Mouse (Mus musculus) liver (tissue): ENCODE results near the gene Frmd4a.

Experiments
- DNase-seq: peaks from one replicate; pipeline ENCODE4 v3.0.0-alpha.2; 2020; ENCODE audit warnings: mixed read lengths

Gene Frmd4a

GRCm38 (mm10) chr2:4455097-4456025 is 437.8 kb downstream of the Frmd4a start:
- DNase-seq: no peak

DNA sequence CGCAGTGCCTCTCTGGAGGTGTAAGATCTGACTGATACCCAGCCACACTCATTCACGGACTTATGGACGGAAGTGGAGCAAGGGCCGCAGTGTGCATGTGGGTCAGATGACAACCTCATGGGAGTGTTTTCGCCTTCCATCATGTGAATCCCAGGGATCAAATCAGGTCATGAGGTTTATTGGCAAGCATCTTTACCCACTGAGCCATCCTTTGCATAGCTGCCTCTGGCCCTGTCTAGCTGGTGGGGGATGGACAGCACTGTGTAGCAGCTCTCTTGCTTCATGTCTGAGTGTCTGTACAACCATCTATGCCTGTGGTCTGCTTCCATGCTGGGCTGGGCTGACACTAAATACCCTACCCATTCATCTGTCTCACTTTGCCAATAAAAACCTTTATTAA is 443.4 kb downstream of the Frmd4a start:
- no peak for DNase-seq

DNA sequence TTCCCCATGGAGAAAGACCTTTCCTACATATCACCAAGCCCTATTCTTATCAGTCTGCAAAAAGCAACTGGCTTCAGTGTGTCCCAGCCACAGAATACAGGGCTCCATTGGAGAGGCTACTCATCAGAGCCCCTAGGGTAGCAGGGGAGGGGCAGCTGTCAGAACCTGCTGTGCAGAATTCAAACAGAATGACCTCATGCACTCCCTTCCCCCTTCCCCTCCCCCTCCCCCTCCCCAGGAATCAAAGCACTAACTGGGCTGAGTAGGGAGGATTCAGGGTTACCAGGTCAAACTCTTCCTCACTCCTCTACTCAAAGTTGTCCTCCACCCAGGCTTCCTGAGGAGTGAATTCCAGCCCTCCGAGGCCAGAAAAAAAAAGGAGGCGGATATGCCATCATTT is 444.0 kb downstream of the Frmd4a start:
- DNase-seq: no peak

GRCm38 (mm10) chr2:4462480-4462879 is 445.0 kb downstream of the Frmd4a start:
- no peak for DNase-seq

GRCm38 (mm10) chr2:4466084-4466483 is 448.6 kb downstream of the Frmd4a start:
- DNase-seq: no peak

DNA sequence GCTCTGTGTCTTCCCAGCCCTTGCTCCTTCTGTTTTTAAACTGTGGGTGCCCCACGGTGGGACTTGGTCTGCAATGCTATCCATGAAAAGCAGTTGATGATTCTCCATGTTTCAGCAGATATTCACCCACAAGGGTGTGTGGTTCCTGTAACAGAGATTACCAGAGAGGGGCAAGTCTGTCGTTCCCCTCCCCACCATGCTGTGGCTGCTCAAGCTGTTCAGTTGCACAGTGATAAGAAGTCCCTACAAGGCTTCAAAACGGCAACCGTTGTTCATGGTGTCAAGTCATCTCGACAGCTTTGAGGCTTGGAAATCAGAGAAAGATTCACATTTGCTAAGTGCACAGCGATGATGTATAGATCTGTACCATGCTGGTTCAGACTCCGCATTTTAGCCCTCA is 449.8 kb downstream of the Frmd4a start:
- DNase-seq: peak; percentile 39

GRCm38 (mm10) chr2:4472760-4473480 is 455.4 kb downstream of the Frmd4a start:
- no peak for DNase-seq

GRCm38 (mm10) chr2:4473866-4474538 is 456.5 kb downstream of the Frmd4a start:
- DNase-seq: no peak

DNA sequence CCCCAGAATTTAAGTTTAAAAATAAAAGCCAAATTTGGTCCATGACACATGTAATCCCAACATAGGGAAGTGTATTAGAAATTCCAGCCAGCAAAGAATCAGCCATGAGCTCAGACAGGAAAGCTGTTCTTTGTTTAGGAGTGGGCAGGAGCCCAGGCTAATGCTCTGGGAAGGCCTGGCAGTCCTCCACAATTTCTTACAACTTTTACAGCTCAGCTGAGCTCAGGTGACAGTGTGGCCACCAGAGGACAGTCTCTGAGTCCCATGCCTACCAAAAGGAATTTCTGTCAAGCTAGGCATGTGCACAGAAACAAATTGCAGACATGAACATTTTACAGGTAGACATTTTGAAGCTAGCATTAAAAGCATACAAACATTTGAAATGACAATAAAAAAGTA is 457.0 kb downstream of the Frmd4a start:
- no peak for DNase-seq

DNA sequence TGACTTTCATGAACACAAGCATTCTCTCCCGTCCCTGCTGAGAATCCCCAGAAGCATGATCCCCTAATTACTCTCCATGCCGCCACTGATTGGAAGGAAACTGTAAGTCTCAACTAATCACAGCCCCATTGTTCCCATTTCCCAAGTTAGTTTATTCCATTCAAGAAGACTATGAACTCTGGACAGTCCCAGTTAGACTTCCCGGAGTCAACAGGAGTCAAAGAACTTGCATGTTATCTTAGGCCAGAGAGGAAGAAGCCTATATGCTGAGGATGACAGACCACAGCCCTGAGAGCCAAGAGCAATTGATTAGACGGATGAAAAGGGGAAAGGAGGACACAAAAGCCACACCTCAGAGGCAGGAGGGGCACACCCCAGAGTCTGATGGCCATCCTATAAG is 458.5 kb downstream of the Frmd4a start:
- no peak for DNase-seq

GRCm38 (mm10) chr2:4476608-4477007 is 459.1 kb downstream of the Frmd4a start:
- no peak for DNase-seq

DNA sequence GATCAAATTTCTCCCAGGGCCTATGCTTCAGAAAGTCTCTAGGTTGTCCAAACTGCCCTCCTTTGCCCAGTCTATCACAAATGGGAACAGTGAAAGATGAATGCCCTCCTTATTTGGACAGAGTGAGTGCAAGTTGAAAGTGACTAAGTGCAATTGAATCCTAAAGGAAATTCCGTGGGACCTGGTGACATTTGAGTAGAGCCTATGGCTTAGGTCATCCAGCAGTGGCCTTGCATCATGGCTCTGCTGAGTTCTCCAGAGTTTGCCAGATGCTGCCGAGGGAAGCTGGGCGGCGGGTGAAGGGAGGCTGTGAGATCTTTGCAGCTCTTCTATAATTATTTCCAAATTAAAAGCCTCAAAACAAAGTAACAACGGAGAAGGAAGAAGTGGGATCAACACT is 459.8 kb downstream of the Frmd4a start:
- no peak for DNase-seq

DNA sequence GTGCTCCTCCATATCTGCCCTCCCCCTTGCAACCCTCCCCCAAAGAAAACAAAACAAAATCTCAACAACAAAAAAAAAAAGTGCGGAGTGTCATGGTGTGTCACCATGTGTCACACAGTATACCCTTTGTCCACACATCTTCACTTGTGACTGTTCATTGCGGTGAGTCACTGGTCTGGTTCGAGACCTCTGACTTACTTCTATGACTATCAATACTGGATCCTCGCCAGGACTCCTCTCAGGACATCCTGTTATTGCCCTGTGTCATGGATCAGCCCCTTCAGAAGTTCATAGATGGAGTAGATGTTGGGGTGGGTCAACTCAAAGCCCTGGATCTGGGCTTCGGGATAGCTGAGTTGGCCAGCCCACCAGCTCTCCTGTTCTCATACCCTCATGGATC is 462.7 kb downstream of the Frmd4a start:
- DNase-seq: no peak

DNA sequence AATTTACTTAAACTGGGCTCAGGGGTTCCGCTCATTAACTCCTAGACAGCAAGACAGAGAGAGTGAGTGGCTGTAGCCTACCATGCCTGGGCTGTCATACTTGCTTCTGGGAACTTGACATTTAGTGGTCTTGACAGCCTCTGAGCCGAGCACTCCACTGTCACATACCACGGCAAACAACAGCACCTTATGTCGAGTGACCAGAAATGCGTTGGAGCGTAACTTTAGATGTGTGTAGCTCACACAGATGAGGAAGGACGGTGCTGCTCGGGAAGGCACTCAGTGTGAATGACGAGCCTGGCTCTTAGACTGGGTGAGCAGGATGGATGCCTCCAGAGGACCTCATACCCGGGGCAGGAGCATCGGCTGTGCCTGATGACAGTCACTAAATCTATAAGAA is 463.6 kb downstream of the Frmd4a start:
- DNase-seq: no peak

GRCm38 (mm10) chr2:4486185-4486584 is 468.7 kb downstream of the Frmd4a start:
- no peak for DNase-seq

DNA sequence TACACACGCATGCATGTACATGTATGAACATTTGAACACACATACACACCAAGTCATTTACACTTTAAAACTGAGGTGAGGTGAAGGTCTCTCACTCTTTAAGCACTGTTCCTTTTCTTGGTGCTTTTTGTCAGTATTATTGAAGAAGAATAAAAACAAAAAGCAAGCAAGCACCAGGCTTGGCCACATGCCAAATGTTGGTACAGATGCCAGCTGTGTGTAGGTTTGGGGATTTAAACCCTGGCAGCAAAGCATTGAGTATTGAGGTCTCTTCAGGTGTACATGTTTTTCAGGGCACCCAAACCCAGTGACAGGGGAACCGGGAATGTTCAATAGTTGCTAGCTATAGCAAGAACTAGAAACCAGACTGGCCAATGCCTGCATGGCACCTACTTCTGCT is 469.8 kb downstream of the Frmd4a start:
- DNase-seq: no peak

DNA sequence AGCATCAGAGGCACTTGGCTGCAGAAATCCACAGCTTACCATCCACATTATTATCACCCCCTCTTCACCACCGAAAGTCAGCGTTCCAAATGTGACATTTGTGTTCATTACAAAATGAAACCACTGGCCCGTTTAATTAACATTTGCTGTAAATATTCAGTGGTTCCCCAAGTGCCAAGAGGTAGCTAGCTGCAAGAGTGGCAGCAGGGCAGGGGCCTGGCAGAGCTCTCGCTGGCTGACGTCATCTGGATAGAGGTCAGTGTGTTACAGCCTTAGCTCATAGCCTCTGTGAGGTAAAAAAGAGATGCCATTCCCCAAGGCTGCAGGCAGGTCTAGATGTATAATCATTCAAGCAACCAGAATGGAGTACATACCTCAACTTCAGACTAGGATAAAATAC is 473.3 kb downstream of the Frmd4a start:
- DNase-seq: no peak

DNA sequence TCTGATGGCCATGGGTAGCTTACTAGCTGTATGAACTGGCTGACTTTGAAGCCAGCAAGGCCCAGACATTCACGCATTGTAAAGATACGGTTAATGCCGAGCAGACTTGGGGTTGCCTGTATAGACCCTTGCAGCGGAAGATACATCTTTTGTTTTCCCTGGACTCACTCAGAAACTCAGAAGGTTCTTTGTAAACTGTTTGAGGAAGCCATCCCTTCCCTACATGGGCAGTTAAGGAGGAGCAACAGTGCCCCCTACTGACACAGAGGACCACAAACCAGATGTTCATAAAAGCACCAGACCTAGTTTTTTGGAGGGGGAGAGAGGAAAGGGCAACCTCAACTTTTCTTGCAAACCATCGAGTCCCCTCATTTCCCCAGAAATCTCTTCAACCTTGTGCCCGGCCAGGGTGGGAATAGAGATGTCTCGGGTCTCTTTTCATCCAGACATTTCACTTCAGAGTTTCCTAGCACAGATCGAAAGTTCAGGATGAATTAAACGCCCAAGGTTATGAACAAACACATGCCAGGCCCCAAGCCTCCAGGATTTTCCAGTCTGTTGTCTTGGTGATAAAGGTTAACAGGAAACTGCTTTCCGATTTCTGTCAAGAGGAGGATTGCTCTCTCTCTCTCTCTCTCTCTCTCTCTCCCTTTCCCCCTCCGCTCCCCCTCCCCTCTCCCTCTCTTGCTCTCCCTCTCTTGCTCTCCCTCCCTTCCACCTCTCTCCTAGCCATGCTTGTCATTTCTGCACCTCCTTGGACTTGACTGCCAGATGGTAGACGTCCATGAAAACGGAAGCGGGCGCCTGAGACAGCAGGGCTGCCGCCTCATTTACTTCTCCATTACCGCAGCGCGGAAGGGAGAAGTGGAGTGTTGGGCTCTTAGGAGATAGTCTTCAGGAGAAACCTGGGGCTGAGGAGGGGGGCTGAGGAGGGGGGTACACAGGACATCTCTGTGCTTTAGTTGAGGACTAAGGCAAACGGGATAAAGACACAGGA is 475.3 kb downstream of the Frmd4a start:
- DNase-seq: peak; percentile 62

DNA sequence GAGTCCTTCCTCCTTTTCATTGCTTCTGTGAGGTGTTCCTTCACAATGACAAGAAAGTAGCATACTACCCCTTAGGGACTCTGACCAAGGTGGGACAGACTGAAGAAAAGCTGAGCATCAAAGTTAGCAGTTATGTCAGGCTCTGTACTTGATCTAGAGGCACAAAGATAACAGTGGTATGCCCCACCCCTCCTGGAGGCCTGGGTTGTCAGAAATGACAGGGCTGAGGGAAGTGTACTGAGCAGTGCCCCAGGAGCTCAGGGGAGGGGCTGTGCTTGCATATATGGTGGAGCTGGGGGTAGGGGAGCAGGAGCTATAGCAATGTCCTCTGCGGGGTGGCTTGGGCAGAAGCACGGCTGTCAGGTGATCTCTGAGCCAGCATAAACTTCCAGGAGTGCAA is 477.0 kb downstream of the Frmd4a start:
- DNase-seq: peak; percentile 48

DNA sequence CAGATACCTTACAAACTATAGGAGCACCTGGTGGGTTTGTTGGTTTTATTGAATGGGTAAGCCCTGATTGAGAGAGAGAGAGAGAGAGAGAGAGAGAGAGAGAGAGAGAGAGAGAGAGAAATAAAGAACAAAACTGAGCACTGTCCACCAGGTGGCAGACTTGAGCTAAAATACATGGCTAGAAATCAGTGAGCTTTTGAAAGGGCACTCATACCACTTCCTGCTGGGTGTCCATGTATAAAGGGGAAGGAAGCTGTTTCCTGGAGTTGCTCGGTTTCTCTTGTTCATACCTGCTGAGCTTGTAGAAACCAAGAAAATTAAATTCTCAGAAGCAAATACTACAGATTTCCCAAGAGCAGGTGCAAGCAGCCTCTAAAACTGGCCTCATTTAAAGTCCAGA is 481.7 kb downstream of the Frmd4a start:
- DNase-seq: peak; percentile 70

GRCm38 (mm10) chr2:4499916-4500315 is 482.4 kb downstream of the Frmd4a start:
- DNase-seq: no peak
